Mouse (Mus musculus) testis, adult 2 months (tissue): ENCODE measurements around the gene Epb41l2. TPM values are rescaled to one million over a fixed set of nuclear protein-coding genes. Genes with fewer than 3 reads are reported as not detected.

ENCODE experiments used
- H3K27ac ChIP-seq: fragments of 200-500 bp; 2 replicates; pipeline ENCODE4 v1.5.1; 2012; ENCODE audit warnings: low read depth, low read length; ENCODE audit not compliant: control insufficient read depth, insufficient read depth
- H3K27me3 ChIP-seq: fragments of 200-500 bp; 2 replicates; pipeline ENCODE4 v1.6.1; 2012; ENCODE audit warnings: mild to moderate bottlenecking, low read length, moderate library complexity; ENCODE audit not compliant: control insufficient read depth, insufficient read depth
- H3K36me3 ChIP-seq: fragments of 200-500 bp; 2 replicates; pipeline ENCODE4 v1.6.1; 2012; ENCODE audit warnings: mild to moderate bottlenecking, low read length; ENCODE audit not compliant: control insufficient read depth, insufficient read depth
- H3K4me1 ChIP-seq: fragments of 200-500 bp; 2 replicates; pipeline ENCODE4 v1.6.1; 2012; ENCODE audit warnings: low read length; ENCODE audit not compliant: control insufficient read depth, insufficient read depth
- H3K4me3 ChIP-seq: fragments of 200-500 bp; 2 replicates; pipeline ENCODE4 v1.5.1; 2012; ENCODE audit warnings: low read depth, mild to moderate bottlenecking, low read length, moderate library complexity, mixed read lengths; ENCODE audit not compliant: control insufficient read depth
- CTCF ChIP-seq: fragments of 200-500 bp; IDR thresholded peaks from 2 replicates; pipeline ENCODE4 v1.5.1; 2012; ENCODE audit warnings: low read depth, mild to moderate bottlenecking, inconsistent platforms, low read length, moderate library complexity; ENCODE audit not compliant: control insufficient read depth, insufficient read depth, insufficient replicate concordance
- POLR2A ChIP-seq: fragments of 200-500 bp; IDR thresholded peaks from 2 replicates; pipeline ENCODE4 v1.6.1; 2012; ENCODE audit warnings: low read depth, mild to moderate bottlenecking, inconsistent platforms, low read length, moderate library complexity; ENCODE audit not compliant: control insufficient read depth
- polyA plus RNA-seq: library from polyadenylated mRNA; depleted of rRNA; stranded (reverse); fragments of >200 nt; gene quantifications from 2 replicates; pipeline ENCODE4 v1.2.3, GENCODE M21; 2012; rRNA removed

The Epb41l2 gene
- polyA plus RNA-seq = 162 and 171 TPM in 2 replicates

DNA sequence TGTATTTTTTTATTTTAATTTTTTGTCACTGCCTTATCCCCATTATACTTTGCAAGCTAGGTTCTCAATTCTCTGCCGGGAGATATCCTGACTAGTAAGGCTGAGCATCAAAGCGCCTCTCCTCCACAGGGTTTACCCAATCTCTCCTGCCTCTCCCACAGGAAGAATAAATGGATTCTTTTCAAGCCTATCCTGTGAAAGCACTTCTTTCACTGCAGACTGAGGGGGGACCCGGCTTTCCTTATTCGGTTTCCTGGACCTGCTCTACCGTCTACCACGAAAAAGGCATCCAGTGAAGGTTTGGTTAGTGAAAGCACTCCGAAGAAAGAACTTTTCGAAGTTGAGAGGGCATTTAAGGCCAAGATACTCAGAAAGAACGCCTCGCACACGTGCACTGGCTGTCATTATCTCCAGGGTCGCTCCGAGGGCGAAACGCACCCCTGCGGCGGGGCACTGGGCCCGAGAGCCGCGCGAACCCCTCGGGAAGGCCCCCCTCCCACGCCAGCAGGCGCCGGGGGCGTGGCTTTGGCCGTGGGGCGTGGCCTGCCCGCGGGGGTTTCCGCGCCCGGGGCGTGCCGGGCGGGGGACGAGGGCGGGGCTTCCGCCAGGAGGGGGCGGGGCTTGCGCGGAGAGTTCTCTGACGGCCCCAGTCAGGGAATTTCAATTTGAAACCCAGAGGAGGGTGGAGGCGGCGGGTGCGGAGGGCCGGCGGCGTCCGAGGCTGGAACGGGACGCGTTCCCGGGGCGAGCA lies at the start of gene Epb41l2:
TSS of gene Epb41l2 (plus strand) at position 591 of the 751 bp plus-strand sequence.
- H3K27ac ChIP-seq = peak within 1 kb of the TSS; percentile 84
- no peak for TF ChIP-seq CTCF
- peak; percentile 61 for TF ChIP-seq POLR2A

DNA sequence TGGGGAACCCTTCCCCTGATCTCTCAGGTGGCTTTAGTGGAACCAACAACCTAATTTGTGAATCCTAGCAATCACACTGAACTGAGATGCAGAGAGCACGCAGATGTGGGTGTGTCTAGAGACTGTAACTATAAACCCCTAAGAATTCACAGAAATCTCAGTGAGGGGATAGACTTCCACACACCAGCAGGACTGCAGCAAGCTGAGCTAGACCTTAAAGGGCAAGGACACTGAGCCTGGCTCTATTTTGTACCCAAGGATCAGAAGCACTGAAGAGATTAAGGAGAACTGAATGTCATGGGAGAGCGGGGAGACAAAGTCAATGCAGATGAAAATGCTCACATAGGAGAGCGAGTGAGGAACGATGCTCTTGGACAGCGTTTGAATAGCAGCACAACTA lies 49.6 kb upstream of the Epb41l2 start:
- Histone ChIP-seq H3K27me3 (no peaks in the 10 kb centered on the region), H3K27ac (no peak overlapping the region), H3K36me3 (no peaks in the 10 kb centered on the region), H3K4me1 (peaks cover 2% of the 10 kb centered on the region; the same call in 1 of the 2 replicates), H3K4me3 (no peak overlapping the region)
- TF ChIP-seq CTCF (no peak), POLR2A (no peak)

More for the DNA sequence above, at the start of gene Epb41l2:
- peaks cover 6% of the 10 kb centered on the region for H3K4me1 ChIP-seq
- no peaks in the 10 kb centered on the region for H3K36me3 ChIP-seq
- H3K27me3 ChIP-seq = no peaks in the 10 kb centered on the region
- H3K4me3 ChIP-seq = peak within 1 kb of the TSS; percentile 95

DNA sequence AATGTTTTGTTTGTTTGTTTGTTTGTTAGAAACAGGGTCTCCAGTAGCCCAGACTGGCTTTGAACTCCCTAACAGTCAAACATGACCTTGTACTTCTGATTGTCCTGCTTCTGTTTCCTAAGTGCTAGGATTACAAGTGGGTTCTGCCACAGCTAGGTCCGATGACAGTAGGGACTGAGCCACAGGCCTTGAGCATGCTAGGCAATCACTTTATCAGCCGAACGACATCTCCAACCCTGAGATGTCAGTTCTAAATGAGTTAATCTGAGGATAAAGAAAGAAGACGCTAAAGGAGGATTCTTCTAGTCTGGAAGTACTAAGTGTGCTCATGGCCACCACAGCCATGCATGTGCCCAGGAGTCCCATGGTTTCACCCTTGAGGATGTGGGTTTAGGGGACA lies 48.9 kb upstream of the Epb41l2 start:
- TF ChIP-seq POLR2A (no peak), CTCF (no peak)
- Histone ChIP-seq H3K27me3 (no peaks in the 10 kb centered on the region), H3K27ac (no peak overlapping the region), H3K36me3 (no peaks in the 10 kb centered on the region), H3K4me1 (peaks cover 2% of the 10 kb centered on the region; the same call in 1 of the 2 replicates), H3K4me3 (no peak overlapping the region)

DNA sequence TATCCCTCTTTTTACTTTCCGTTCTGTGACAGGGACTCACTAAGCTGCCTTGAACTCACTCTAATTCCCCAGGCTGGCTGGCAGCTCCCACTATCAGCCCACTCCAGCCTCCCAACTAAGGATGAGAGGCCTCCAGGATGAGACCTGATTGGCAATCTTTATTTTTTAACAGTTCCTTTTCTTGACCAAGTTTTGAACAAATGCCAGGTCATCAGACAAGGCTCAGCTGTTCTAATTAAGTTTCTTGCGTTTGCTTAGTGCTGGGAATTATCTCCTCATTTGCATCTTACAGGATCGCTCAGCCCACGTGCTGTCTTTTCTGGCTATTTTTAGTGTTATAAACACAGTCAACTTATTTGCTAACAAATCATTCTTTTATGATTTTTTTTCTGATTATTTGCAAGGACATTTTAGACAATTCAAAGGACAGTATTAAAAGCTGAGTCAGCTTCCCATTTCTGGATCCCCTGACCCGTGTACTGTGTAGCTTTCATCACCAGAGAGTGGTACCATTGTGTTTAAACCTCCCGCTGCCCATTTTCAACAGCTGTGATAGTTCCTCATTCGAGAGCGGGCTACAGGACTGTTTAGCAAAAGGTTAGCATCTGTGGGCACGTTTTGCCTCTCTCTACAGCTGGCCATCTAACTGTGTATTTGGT lies 47.9 kb upstream of the Epb41l2 start:
- TF ChIP-seq POLR2A (no peak), CTCF (no peak)
- Histone ChIP-seq H3K27ac (no peak overlapping the region), H3K36me3 (no peaks in the 10 kb centered on the region), H3K4me1 (peaks cover 2% of the 10 kb centered on the region; the same call in 1 of the 2 replicates), H3K27me3 (no peaks in the 10 kb centered on the region), H3K4me3 (no peak overlapping the region)

DNA sequence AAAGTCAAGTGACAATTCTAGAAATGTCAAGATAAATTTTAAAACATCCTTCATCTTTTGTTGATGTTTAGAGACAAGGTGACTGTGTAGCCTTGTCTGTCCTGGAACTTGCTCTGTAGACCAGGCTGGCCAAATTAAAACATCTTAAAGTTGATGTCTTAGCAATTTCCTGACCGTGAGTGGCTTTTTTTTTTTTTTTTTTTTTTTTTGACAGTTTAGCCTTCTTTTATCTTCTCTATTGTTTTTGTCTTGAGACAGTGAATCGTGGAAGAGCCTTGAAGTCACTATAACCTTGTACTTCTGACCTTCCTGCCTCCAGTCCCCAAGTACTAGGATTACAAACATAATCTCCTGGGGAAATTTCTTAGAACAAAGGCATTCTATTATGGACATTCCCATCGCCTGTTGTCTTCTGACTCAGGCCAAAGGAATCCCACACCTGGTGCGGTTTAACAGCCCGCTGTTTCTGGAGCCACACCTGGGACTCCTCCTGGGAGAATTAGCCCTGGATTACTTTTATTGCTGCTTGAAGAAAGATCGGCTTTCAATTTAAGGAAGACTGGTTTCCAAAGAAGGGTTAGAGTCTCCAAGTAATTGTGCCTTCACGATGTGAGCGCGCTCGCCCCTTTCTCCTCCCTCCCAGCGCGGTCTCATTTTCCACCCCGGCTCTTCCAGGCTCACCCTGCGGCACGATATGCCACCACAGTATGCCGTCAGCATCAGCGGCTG lies 45.6 kb upstream of the Epb41l2 start:
- Histone ChIP-seq H3K27me3 (no peaks in the 10 kb centered on the region), H3K36me3 (no peaks in the 10 kb centered on the region), H3K27ac (no peak overlapping the region; the same call in 1 of the 2 replicates), H3K4me3 (no peak overlapping the region), H3K4me1 (peaks cover 2% of the 10 kb centered on the region)
- TF ChIP-seq CTCF (no peak), POLR2A (no peak)

DNA sequence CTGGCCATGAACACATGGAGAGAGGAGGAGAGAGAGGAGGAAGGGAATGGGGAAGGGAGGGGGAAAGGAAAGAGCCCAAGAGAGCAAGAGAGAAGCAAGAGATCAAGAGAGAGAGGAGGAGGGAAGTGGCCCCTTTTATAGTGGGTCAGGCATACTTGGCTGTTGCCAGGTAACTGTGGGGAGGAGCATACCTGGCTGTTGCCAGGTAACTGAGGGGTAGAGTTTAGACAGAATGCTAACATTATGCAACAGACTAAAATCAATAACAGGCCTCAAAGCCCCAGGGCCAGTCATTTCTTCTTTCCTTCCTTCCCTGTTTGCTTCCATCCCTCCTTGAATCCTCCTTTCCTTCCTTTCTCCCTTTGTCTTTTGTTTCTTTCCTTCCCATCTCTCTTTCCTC lies 41.9 kb upstream of the Epb41l2 start:
- TF ChIP-seq CTCF = no peak
- no peak for TF ChIP-seq POLR2A
- peaks cover 2% of the 10 kb centered on the region for H3K4me1 ChIP-seq
- no peaks in the 10 kb centered on the region for H3K27me3 ChIP-seq
- no peak overlapping the region for H3K4me3 ChIP-seq
- no peak overlapping the region for H3K27ac ChIP-seq
- no peaks in the 10 kb centered on the region for H3K36me3 ChIP-seq

DNA sequence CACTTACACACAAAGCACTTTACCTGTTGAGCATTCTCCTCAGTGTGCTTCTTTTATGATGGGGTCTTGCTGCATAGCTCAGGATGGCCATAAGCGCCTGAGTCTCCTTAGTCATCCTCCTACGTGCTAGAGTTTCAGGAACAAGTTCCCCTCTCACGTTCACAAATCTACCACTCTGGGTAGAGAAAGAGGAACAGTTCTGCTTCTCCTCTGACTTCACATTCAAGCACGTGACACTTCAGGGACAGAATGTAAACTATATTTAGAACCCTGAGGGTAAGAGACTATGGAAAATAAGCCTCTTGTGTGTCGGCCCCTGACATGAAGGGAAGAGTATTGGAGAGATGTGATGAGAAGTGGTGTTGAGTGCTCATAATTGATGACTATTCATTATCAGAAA lies 41.2 kb upstream of the Epb41l2 start:
- TF ChIP-seq POLR2A (no peak), CTCF (no peak)
- H3K27me3 ChIP-seq = no peaks in the 10 kb centered on the region
- H3K36me3 ChIP-seq = no peaks in the 10 kb centered on the region
- H3K4me3 ChIP-seq = no peak overlapping the region
- H3K4me1 ChIP-seq = peaks cover 2% of the 10 kb centered on the region
- H3K27ac ChIP-seq = no peak overlapping the region
